Mouse (Mus musculus) embryonic facial prominence, embryonic 10.5 days (tissue): Measurements from ENCODE around the gene Cd274. TPM values are rescaled to one million over a fixed set of nuclear protein-coding genes. Genes with fewer than 3 reads are reported as not detected.

Source experiments
- DNase-seq: peaks from one replicate; pipeline ENCODE4 v3.0.0-alpha.2; 2017; ENCODE audit warnings: low spot score
- H3K27ac ChIP-seq: fragments of 300-500 bp; sonication (generic); replicated peaks from 2 replicates; pipeline ENCODE4 v1.5.1; 2016; ENCODE audit warnings: mild to moderate bottlenecking
- H3K27me3 ChIP-seq: fragments of 300-500 bp; sonication (generic); replicated peaks from 2 replicates; pipeline ENCODE4 v1.6.1; 2016; ENCODE audit warnings: low read depth, mild to moderate bottlenecking; ENCODE audit not compliant: poor library complexity, severe bottlenecking
- H3K36me3 ChIP-seq: fragments of 300-500 bp; sonication (generic); replicated peaks from 2 replicates; pipeline ENCODE4 v1.6.1; 2016; ENCODE audit warnings: mild to moderate bottlenecking, moderate library complexity
- H3K4me1 ChIP-seq: fragments of 300-500 bp; sonication (generic); 2 replicates; pipeline ENCODE4 v1.6.1; 2016
- H3K4me3 ChIP-seq: fragments of 300-500 bp; sonication (generic); 2 replicates; pipeline ENCODE4 v1.5.1; 2016; ENCODE audit warnings: mild to moderate bottlenecking, moderate library complexity
- H3K9me3 ChIP-seq: fragments of 300-500 bp; sonication (generic); 2 replicates; pipeline ENCODE4 v1.6.1; 2016; ENCODE audit warnings: mild to moderate bottlenecking
- WGBS: fragments of 180-500 bp; shearing (Covaris S2); methylation state at CpG from one replicate; pipeline ENCODE4 v1.1.7; 2016; 5-methylcytosine and 5-hydroxymethylcytosine counted together
- polyA plus RNA-seq: library from polyadenylated mRNA; unstranded; fragments of >200 nt; fragmentation: Nextera tagmentation; extraction: Ambion mirVana; gene quantifications from 2 replicates; pipeline ENCODE4 v1.2.1, GENCODE M21; 2016

Gene Cd274
- polyA plus RNA-seq, 1 experiment from 2014 or later, result 0.11 TPM

DNA sequence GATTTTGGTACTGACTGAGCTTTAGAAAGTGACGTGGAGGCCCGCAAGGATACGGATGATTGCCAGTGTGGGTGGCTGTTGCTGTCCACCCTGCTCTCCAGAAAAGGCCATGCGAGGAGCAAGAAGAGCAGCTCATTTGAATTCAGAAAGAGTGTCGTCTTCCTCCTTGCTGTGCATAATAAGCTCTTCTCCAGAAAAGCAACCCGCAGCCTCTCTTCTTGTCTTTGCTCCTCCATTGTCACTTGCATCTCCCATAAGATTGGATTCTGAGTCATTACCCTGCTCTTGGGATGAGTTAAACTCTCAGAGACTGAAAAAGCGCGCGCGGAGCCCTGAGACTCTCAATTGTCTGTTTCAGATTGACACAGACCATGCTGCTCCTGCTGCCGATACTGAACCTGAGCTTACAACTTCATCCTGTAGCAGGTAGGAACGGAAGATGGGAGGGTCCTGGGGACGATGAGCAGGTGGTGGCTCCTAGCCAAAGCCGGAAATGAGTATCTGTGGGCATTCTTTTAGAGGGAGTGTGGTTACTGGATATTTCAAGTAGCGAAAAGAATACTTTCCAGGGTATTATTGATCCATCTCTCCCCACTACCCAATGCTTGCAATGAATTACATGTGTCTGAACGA, 54.9 kb downstream of the Cd274 start:
- Histone ChIP-seq H3K9me3 (no peaks in the 10 kb centered on the region), H3K27ac (no peak overlapping the region), H3K36me3 (no peaks in the 10 kb centered on the region), H3K27me3 (no peaks in the 10 kb centered on the region), H3K4me1 (peaks cover 8% of the 10 kb centered on the region), H3K4me3 (no peak overlapping the region)
- DNase-seq, result no peak
- 87% methylated on average over 16 of the region's 16 CpGs for WGBS

DNA sequence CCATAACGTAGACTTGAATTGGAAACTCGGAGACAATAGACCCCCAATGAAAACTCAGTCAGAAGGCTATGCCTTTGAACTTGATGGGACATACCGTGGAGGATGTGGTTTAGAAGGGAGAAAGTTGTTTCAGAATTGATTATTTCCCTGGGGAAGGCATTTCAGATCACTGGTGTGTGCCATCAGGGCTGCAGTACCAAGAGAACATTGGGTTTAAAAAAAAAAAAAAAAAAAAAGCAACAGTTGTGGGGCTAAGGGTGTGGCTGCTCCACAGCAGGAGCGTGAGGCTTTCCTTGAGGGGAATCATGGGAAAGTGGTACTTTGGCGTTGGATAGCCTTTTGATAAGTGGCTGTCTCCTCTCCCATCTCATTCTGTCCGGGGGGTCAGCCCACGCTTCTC, 55.5 kb downstream of the Cd274 start:
- Histone ChIP-seq H3K27ac (no peak overlapping the region), H3K27me3 (no peaks in the 10 kb centered on the region), H3K36me3 (no peaks in the 10 kb centered on the region), H3K4me1 (peaks cover 5% of the 10 kb centered on the region; the same call in 1 of the 2 replicates), H3K4me3 (no peak overlapping the region), H3K9me3 (no peaks in the 10 kb centered on the region)
- DNase-seq, result no peak
- WGBS, result 83% methylated on average over 7 of the region's 7 CpGs

DNA sequence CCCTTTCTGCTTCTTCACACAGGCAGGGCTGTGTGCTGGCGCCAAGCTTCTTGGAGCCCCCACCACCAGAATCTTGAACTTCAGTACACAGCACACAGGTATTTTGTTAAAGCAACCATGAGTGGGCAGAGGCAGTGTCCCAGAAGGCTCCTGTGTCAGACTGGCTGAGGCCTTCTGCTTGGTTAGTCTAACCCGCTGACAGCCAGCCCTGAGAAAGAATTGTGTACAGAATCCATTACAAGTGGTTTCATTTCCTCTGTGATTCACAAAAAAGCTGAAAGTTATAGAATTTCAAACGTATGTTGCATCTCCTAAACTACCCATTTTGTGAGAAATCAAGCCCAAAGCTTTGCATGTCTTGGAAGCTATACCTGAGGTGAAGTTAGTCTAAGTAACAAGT, 63.3 kb downstream of the Cd274 start:
- Histone ChIP-seq H3K4me1 (no peaks in the 10 kb centered on the region), H3K9me3 (no peaks in the 10 kb centered on the region), H3K27me3 (no peaks in the 10 kb centered on the region), H3K27ac (no peak overlapping the region), H3K36me3 (no peaks in the 10 kb centered on the region), H3K4me3 (no peak overlapping the region)
- 88% methylated on average over 3 of the region's 3 CpGs for WGBS
- no peak for DNase-seq

DNA sequence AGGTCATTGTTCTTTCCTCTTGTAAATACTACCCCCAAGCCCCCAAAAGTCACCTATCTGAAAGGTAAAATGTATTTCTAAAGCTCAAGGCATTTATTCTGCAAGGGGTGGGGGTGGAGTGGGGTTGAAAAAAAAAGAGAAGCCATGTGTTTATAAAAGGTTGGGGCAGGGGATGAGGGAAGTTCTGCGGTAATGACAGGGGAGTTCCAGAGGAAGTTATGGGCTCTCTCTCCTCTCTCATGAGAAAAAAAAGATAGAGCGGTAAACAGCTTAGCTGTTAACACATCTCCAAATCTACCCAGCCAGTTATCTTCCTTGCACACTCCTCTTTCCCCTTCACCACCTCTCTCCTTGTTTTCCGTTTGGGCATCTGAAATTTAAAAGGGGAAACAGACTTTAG, 63.7 kb downstream of the Cd274 start:
- no peaks in the 10 kb centered on the region for H3K27me3 ChIP-seq
- no peak overlapping the region for H3K4me3 ChIP-seq
- 77% methylated on average over 3 of the region's 3 CpGs for WGBS
- no peak overlapping the region for H3K27ac ChIP-seq
- H3K4me1 ChIP-seq, result no peaks in the 10 kb centered on the region
- H3K9me3 ChIP-seq, result no peaks in the 10 kb centered on the region
- no peaks in the 10 kb centered on the region for H3K36me3 ChIP-seq
- DNase-seq, result no peak

DNA sequence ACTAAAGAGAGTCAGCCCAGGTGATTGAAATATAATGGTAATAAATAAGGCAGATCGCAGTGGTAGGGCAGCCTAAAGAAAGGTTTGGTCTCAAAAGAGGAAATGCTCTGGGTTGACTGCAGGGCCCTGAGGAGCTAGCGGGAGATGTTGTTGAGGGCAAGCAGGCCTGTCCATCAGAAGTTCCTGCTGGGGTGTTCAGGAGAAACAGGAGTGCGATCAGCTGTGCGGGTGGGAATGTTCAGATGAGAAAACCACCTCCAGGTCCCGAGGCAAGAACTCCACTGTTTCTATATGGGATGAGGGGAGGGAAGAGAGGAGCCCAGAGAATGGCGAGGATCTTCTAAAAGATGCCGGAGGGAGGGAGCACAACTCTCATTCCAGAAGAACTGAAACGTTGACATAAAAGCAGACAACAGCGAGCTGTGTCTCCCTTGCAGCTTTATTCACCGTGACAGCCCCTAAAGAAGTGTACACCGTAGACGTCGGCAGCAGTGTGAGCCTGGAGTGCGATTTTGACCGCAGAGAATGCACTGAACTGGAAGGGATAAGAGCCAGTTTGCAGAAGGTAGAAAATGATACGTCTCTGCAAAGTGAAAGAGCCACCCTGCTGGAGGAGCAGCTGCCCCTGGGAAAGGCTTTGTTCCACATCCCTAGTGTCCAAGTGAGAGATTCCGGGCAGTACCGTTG, 69.7 kb downstream of the Cd274 start:
- H3K4me1 ChIP-seq, result no peaks in the 10 kb centered on the region
- no peaks in the 10 kb centered on the region for H3K36me3 ChIP-seq
- WGBS, result 85% methylated on average over 18 of the region's 18 CpGs
- no peaks in the 10 kb centered on the region for H3K9me3 ChIP-seq
- no peaks in the 10 kb centered on the region for H3K27me3 ChIP-seq
- no peak for DNase-seq
- no peak overlapping the region for H3K27ac ChIP-seq
- H3K4me3 ChIP-seq, result no peak overlapping the region

Other genes with a start within 250 kb of the Cd274 start
- 6.7 and 6.9 TPM in 2 replicates for gene Jak2, start 115.6 kb upstream of the Cd274 start, polyA plus RNA-seq
- 6.0 and 7.0 TPM in 2 replicates for gene Insl6, start 42.1 kb upstream of the Cd274 start, polyA plus RNA-seq
- gene Rln1, start 32.8 kb upstream of the Cd274 start, polyA plus RNA-seq, result 0.21 and 0.70 TPM in 2 replicates
- 34.7 and 35.3 TPM in 2 replicates for gene Plgrkt, start 65 bp upstream of the Cd274 start, polyA plus RNA-seq
- not detected in 2 replicates for gene Pdcd1lg2, start 43.5 kb downstream of the Cd274 start, polyA plus RNA-seq
- 17.1 and 20.0 TPM in 2 replicates for gene Ric1, start 154.8 kb downstream of the Cd274 start, polyA plus RNA-seq